Mouse (Mus musculus) liver, embryonic 14.5 days (tissue): ENCODE data around the gene Pde12.

ENCODE experiments used
- CTCF ChIP-seq: IDR thresholded peaks from 2 replicates; pipeline ENCODE4 v1.5.1; 2016; ENCODE audit warnings: antibody characterized with exemption, low read depth, control low read depth
- EP300 ChIP-seq: IDR thresholded peaks from 2 replicates; pipeline ENCODE4 v1.6.1; 2016; ENCODE audit warnings: antibody characterized with exemption, low read depth

DNA sequence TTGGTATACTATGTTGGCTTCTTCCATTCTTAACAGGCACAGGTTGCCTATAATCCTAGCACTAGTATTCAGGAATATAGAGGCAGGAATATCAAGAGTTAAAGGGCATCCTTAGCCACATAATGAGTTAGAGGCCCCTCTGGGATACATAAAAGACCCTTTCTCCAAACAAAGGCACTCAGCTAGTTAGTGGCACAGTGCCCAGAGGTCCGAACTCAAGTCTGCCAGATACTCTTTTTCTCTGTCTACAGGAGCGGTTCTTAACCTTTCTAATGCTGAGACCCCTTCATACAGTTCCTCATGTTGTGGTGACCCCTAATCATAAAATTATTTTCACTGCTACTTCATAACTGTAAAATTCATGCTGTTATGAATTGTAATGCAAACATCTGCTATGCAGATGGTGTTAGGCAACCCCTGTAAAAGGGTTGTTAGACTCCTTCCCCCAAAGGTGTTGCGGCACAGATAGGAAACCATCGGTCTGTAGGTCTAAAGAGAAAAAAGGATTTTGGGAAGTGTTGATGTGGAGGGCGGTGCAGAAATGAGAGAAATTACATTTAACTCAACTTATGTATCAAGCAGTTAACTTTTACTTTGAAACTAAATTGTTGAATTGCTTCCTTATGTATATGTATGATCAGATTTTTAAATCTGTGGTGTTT is 23.6 kb downstream of the Pde12 start:
- TF ChIP-seq CTCF (no peak), EP300 (no peak)
